Mouse (Mus musculus) embryo, embryonic 11.5 days (tissue): Measurements from ENCODE around the gene Bmpr2.

Source experiments
- DNase-seq: peaks from one replicate; pipeline ENCODE4 v3.0.0-alpha.2; 2012; ENCODE audit warnings: low read depth, low spot score

Gene Bmpr2

GRCm38 (mm10) chr1:59927131-59927680 is 164.0 kb downstream of the Bmpr2 start:
- DNase-seq, result no peak
